Mouse (Mus musculus) duodenum, adult 2 months (tissue): ENCODE measurements around the gene Fer. TPM values are rescaled to one million over a fixed set of nuclear protein-coding genes. Genes with fewer than 3 reads are reported as not detected.

Experiments used
- polyA plus RNA-seq: library from polyadenylated mRNA; depleted of rRNA; stranded (reverse); fragments of >200 nt; gene quantifications from 2 replicates; pipeline ENCODE4 v1.2.3, GENCODE M21; 2012; ENCODE audit warnings: low replicate concordance; rRNA removed

The Fer gene
- 0.42 and 0.55 TPM in 2 replicates for polyA plus RNA-seq

GRCm38 (mm10) chr17:63863012-63863630 lies at the start of gene Fer:
Gene Fer (plus strand): TSS chr17:63863062.

GRCm38 (mm10) chr17:63863647-63864149 lies 836 bp downstream of the Fer start, which contains the start of gene A930002H24Rik:
Gene A930002H24Rik (minus strand): TSS chr17:63863791.

Other genes with a start within 250 kb of the Fer start
- 0.81 and 0.84 TPM in 2 replicates for gene A930002H24Rik, start 729 bp downstream of the Fer start, polyA plus RNA-seq